Mouse (Mus musculus) hindbrain, postnatal 0 days (tissue): ENCODE measurements around the gene Lgals12. TPM values are rescaled to one million over a fixed set of nuclear protein-coding genes. Genes with fewer than 3 reads are reported as not detected.
A peak's percentile ranks its signal among the peaks of the same experiment; 100 is the strongest.

Source experiments
- ATAC-seq: fragments of 200-750 bp; cut with Nextera tagmentation; 2 replicates; pipeline ENCODE4 v1.8.0; 2017; ENCODE audit warnings: mild to moderate bottlenecking, moderate TSS enrichment, moderate library complexity
- DNase-seq: peaks from one replicate; pipeline ENCODE4 v3.0.0-alpha.2; 2015; ENCODE audit warnings: low spot score
- H3K27ac ChIP-seq: fragments of 300-500 bp; sonication (generic); 2 replicates; pipeline ENCODE4 v1.5.1; 2014; ENCODE audit warnings: mild to moderate bottlenecking
- H3K27me3 ChIP-seq: fragments of 300-500 bp; sonication (generic); 2 replicates; pipeline ENCODE4 v1.6.1; 2014; ENCODE audit warnings: low read length, mixed read lengths; ENCODE audit not compliant: insufficient read depth
- H3K36me3 ChIP-seq: fragments of 300-500 bp; sonication (generic); 2 replicates; pipeline ENCODE4 v1.6.1; 2014; ENCODE audit warnings: low read length, mixed read lengths; ENCODE audit not compliant: insufficient read depth
- H3K4me1 ChIP-seq: fragments of 300-500 bp; sonication (generic); 2 replicates; pipeline ENCODE4 v1.6.1; 2014; ENCODE audit warnings: antibody characterized with exemption, low read length, mixed read lengths; ENCODE audit not compliant: insufficient read depth
- H3K4me2 ChIP-seq: fragments of 300-500 bp; sonication (generic); 2 replicates; pipeline ENCODE4 v1.6.1; 2014; ENCODE audit warnings: low read depth, mild to moderate bottlenecking, low read length, moderate library complexity, mixed read lengths
- H3K4me3 ChIP-seq: fragments of 300-500 bp; sonication (generic); 2 replicates; pipeline ENCODE4 v1.5.1; 2014; ENCODE audit warnings: low read length
- H3K9ac ChIP-seq: fragments of 300-500 bp; sonication (generic); replicated peaks from 2 replicates; pipeline ENCODE4 v1.6.1; 2014; ENCODE audit warnings: mild to moderate bottlenecking, low read length, moderate library complexity, mixed read lengths
- H3K9me3 ChIP-seq: fragments of 300-500 bp; sonication (generic); 2 replicates; pipeline ENCODE4 v1.6.1; 2016; ENCODE audit warnings: low read length, mixed read lengths
- CTCF ChIP-seq: IDR thresholded peaks from 2 replicates; pipeline ENCODE4 v1.5.1; 2016; ENCODE audit warnings: antibody characterized with exemption, control low read depth, low read depth
- WGBS: fragments of 180-500 bp; shearing (Covaris S2); extraction: QIAGEN DNeasy Blood & Tissue Kit; methylation state at CpG from one replicate; pipeline ENCODE4 v1.1.7; 2014; 5-methylcytosine and 5-hydroxymethylcytosine counted together
- polyA plus RNA-seq: library from polyadenylated mRNA; unstranded; fragments of >200 nt; fragmentation: Nextera tagmentation; extraction: Ambion mirVana; gene quantifications from 2 replicates; pipeline ENCODE4 v1.2.1, GENCODE M21; 2015
- total RNA-seq: library from RNA; depleted of rRNA; stranded (reverse); fragments of >200 nt; gene quantifications from 2 replicates; pipeline ENCODE4 v1.2.3, GENCODE M21; 2014

The Lgals12 gene
- total and polyA plus RNA-seq, 2 experiments from 2014 or later: 0.16 to 0.18 TPM

- H3K36me3 ChIP-seq: no peaks in the 10 kb centered on the region
- WGBS: 65% methylated on average over 5 of the region's 5 CpGs
- H3K4me2 ChIP-seq: no peak overlapping the region
- no peaks in the 10 kb centered on the region for H3K9me3 ChIP-seq
- no peak overlapping the region for H3K4me3 ChIP-seq
- TF ChIP-seq CTCF: no peak
- ATAC-seq: no peak
- H3K4me1 ChIP-seq: 0 out of 2 replicates have a peak, but pooled peaks cover 4% of the 10 kb centered on the region
- H3K27me3 ChIP-seq: no peaks in the 10 kb centered on the region; the same call in 1 of the 2 replicates
- no peak overlapping the region for H3K9ac ChIP-seq
- no peak for DNase-seq
- H3K27ac ChIP-seq: no peak overlapping the region
These were observed 9.4 kb upstream of the Lgals12 start for GRCm38 (mm10) chr19:7616231-7616930.

GRCm38 (mm10) chr19:7613151-7613550 lies 6.2 kb upstream of the Lgals12 start:
- Histone ChIP-seq H3K36me3 (no peaks in the 10 kb centered on the region), H3K4me1 (0 out of 2 replicates have a peak, but pooled peaks cover 4% of the 10 kb centered on the region), H3K4me3 (no peak overlapping the region), H3K9ac (no peak overlapping the region), H3K27ac (no peak overlapping the region), H3K4me2 (no peak overlapping the region), H3K9me3 (no peaks in the 10 kb centered on the region), H3K27me3 (no peaks in the 10 kb centered on the region; the same call in 1 of the 2 replicates)
- DNase-seq (no peak), ATAC-seq (no peak)
- WGBS: 84% methylated on average over 7 of the region's 7 CpGs
- no peak for TF ChIP-seq CTCF

- H3K27ac ChIP-seq: no peak within 1 kb of the TSS
- H3K27me3 ChIP-seq: peaks cover 5% of the 10 kb centered on the region; the same call in 1 of the 2 replicates
- peak within 1 kb of the TSS; percentile 72 for H3K4me2 ChIP-seq
- no peaks in the 10 kb centered on the region for H3K9me3 ChIP-seq
- peak within 1 kb of the TSS; percentile 41 for H3K4me3 ChIP-seq
- WGBS: 3% methylated on average over 54 of the region's 54 CpGs
- peak within 1 kb of the TSS; percentile 42; the same call in 1 of the 2 replicates for H3K9ac ChIP-seq
- ATAC-seq: peak; percentile 76; the same call in 1 of the 2 replicates
- peaks cover 9% of the 10 kb centered on the region for H3K4me1 ChIP-seq
- H3K36me3 ChIP-seq: no peaks in the 10 kb centered on the region
- DNase-seq: peak; percentile 48
- TF ChIP-seq CTCF: peak; percentile 39; the same call in 1 of the 2 replicates
These were observed 5.2 kb upstream of the Lgals12 start, which contains the start of gene Hrasls5 for GRCm38 (mm10) chr19:7611942-7612757. TSS of gene Hrasls5 (plus strand) at chr19:7612541.

- WGBS: 73% methylated on average over 7 of the region's 7 CpGs
- ATAC-seq: no peak
These were observed 753 bp upstream of the Lgals12 start for GRCm38 (mm10) chr19:7607690-7608201.

GRCm38 (mm10) chr19:7605930-7606783 lies 836 bp downstream of the Lgals12 start:
- Histone ChIP-seq H3K4me1 (peaks cover 11% of the 10 kb centered on the region), H3K4me3 (peak overlapping the region; percentile 29), H3K27ac (0 out of 2 replicates have a peak overlapping the region, but pooled peaks have one; percentile 5), H3K27me3 (0 out of 2 replicates have a peak, but pooled peaks cover 5% of the 10 kb centered on the region), H3K9me3 (no peaks in the 10 kb centered on the region), H3K9ac (0 out of 2 replicates have a peak overlapping the region, but pooled peaks have one; percentile 9), H3K4me2 (peak overlapping the region; percentile 58), H3K36me3 (no peaks in the 10 kb centered on the region)
- ATAC-seq (peak; percentile 83), DNase-seq (peak; percentile 86)
- peak; percentile 7; the same call in 1 of the 2 replicates for TF ChIP-seq CTCF
- 6% methylated on average over 15 of the region's 15 CpGs for WGBS

More at GRCm38 (mm10) chr19:7607690-7608201, 753 bp upstream of the Lgals12 start:
- Histone ChIP-seq H3K9me3 (no peaks in the 10 kb centered on the region), H3K4me1 (peaks cover 14% of the 10 kb centered on the region), H3K27ac (no peak overlapping the region), H3K27me3 (peaks cover 5% of the 10 kb centered on the region; the same call in 1 of the 2 replicates), H3K4me2 (no peak overlapping the region), H3K36me3 (no peaks in the 10 kb centered on the region), H3K4me3 (no peak overlapping the region), H3K9ac (no peak overlapping the region)
- no peak for TF ChIP-seq CTCF
- DNase-seq: no peak

- no peak overlapping the region for H3K9ac ChIP-seq
- no peak for TF ChIP-seq CTCF
- H3K27ac ChIP-seq: no peak overlapping the region
- H3K4me2 ChIP-seq: no peak overlapping the region
- ATAC-seq (no peak), DNase-seq (no peak)
- H3K4me1 ChIP-seq: peaks cover 11% of the 10 kb centered on the region
- H3K9me3 ChIP-seq: no peaks in the 10 kb centered on the region
- H3K27me3 ChIP-seq: 0 out of 2 replicates have a peak, but pooled peaks cover 5% of the 10 kb centered on the region
- H3K4me3 ChIP-seq: no peak overlapping the region
- H3K36me3 ChIP-seq: no peaks in the 10 kb centered on the region
These were observed 2.0 kb downstream of the Lgals12 start for GRCm38 (mm10) chr19:7605013-7605412.
